Mouse (Mus musculus) neural tube, embryonic 11.5 days (tissue): Measurements from ENCODE around the gene Asb2. TPM values are rescaled to one million over a fixed set of nuclear protein-coding genes. Genes with fewer than 3 reads are reported as not detected.

Experiments used
- ATAC-seq: fragments of 200-750 bp; cut with Nextera tagmentation; 2 replicates; pipeline ENCODE4 v1.8.0; 2017; ENCODE audit warnings: moderate number of reproducible peaks, mild to moderate bottlenecking, moderate TSS enrichment, moderate library complexity; ENCODE audit not compliant: insufficient read depth, low FRiP score, low TSS enrichment
- DNase-seq: peaks from one replicate; pipeline ENCODE4 v3.0.0-alpha.2; 2015; ENCODE audit warnings: low spot score
- H3K27ac ChIP-seq: fragments of 300-500 bp; sonication (generic); 2 replicates; pipeline ENCODE4 v1.5.1; 2014; ENCODE audit warnings: low read depth, mild to moderate bottlenecking, low read length
- H3K27me3 ChIP-seq: fragments of 300-500 bp; sonication (generic); 2 replicates; pipeline ENCODE4 v1.6.1; 2014; ENCODE audit warnings: mild to moderate bottlenecking, low read length, mixed read lengths; ENCODE audit not compliant: control insufficient read depth, insufficient read depth
- H3K36me3 ChIP-seq: fragments of 300-500 bp; sonication (generic); 2 replicates; pipeline ENCODE4 v1.6.1; 2014; ENCODE audit warnings: mild to moderate bottlenecking, low read length, moderate library complexity, mixed read lengths; ENCODE audit not compliant: control insufficient read depth, insufficient read depth
- H3K4me1 ChIP-seq: fragments of 300-500 bp; sonication (generic); 2 replicates; pipeline ENCODE4 v1.6.1; 2014; ENCODE audit warnings: low read length, mixed read lengths; ENCODE audit not compliant: control insufficient read depth, insufficient read depth
- H3K4me2 ChIP-seq: fragments of 300-500 bp; sonication (generic); 2 replicates; pipeline ENCODE4 v1.6.1; 2014; ENCODE audit warnings: low read depth, mild to moderate bottlenecking, moderate library complexity
- H3K4me3 ChIP-seq: fragments of 300-500 bp; sonication (generic); 2 replicates; pipeline ENCODE4 v1.5.1; 2014; ENCODE audit warnings: low read depth, low read length
- H3K9ac ChIP-seq: fragments of 300-500 bp; sonication (generic); 2 replicates; pipeline ENCODE4 v1.6.1; 2014; ENCODE audit warnings: mild to moderate bottlenecking, low read length
- H3K9me3 ChIP-seq: fragments of 300-500 bp; sonication (generic); 2 replicates; pipeline ENCODE4 v1.6.1; 2016; ENCODE audit warnings: low read length; ENCODE audit not compliant: control insufficient read depth
- WGBS: fragments of 180-500 bp; shearing (Covaris S2); extraction: QIAGEN DNeasy Blood & Tissue Kit; methylation state at CpG from one replicate; pipeline ENCODE4 v1.1.7; 2014; 5-methylcytosine and 5-hydroxymethylcytosine counted together
- polyA plus RNA-seq: library from polyadenylated mRNA; unstranded; fragments of >200 nt; fragmentation: Nextera tagmentation; extraction: Ambion mirVana; gene quantifications from 2 replicates; pipeline ENCODE4 v1.2.1, GENCODE M21; 2014

Gene Asb2
- polyA plus RNA-seq, 1 experiment from 2014 or later = 3.4 TPM

- no peaks in the 10 kb centered on the region for H3K27me3 ChIP-seq
- H3K4me2 ChIP-seq = no peak overlapping the region
- H3K9ac ChIP-seq = no peak overlapping the region
- WGBS = 84% methylated on average over 3 of the region's 3 CpGs
- no peak for ATAC-seq
- H3K27ac ChIP-seq = no peak overlapping the region
- no peaks in the 10 kb centered on the region for H3K36me3 ChIP-seq
- H3K4me3 ChIP-seq = no peak overlapping the region
- H3K9me3 ChIP-seq = no peaks in the 10 kb centered on the region
- no peak for DNase-seq
- H3K4me1 ChIP-seq = no peaks in the 10 kb centered on the region
Measured at GRCm38 (mm10) chr12:103336766-103337165, 19.0 kb downstream of the Asb2 start.

- H3K9ac ChIP-seq = no peak overlapping the region
- 93% methylated on average over 15 of the region's 15 CpGs for WGBS
Measured at GRCm38 (mm10) chr12:103333426-103333825, 22.4 kb downstream of the Asb2 start.

GRCm38 (mm10) chr12:103332879-103333278 is 22.9 kb downstream of the Asb2 start:
- no peak overlapping the region for H3K4me2 ChIP-seq
- no peaks in the 10 kb centered on the region; the same call in 1 of the 2 replicates for H3K4me1 ChIP-seq
- ATAC-seq (no peak), DNase-seq (no peak)
- H3K36me3 ChIP-seq = no peaks in the 10 kb centered on the region
- H3K27me3 ChIP-seq = no peaks in the 10 kb centered on the region
- WGBS = 93% methylated on average over 2 of the region's 2 CpGs
- no peaks in the 10 kb centered on the region for H3K9me3 ChIP-seq
- H3K27ac ChIP-seq = no peak overlapping the region
- H3K4me3 ChIP-seq = no peak overlapping the region
- no peak overlapping the region for H3K9ac ChIP-seq

More at GRCm38 (mm10) chr12:103333426-103333825, 22.4 kb downstream of the Asb2 start:
- no peaks in the 10 kb centered on the region; the same call in 1 of the 2 replicates for H3K4me1 ChIP-seq
- ATAC-seq (no peak), DNase-seq (no peak)
- H3K27me3 ChIP-seq = no peaks in the 10 kb centered on the region
- no peak overlapping the region for H3K4me2 ChIP-seq
- no peak overlapping the region for H3K27ac ChIP-seq
- H3K36me3 ChIP-seq = no peaks in the 10 kb centered on the region
- H3K4me3 ChIP-seq = no peak overlapping the region
- no peaks in the 10 kb centered on the region for H3K9me3 ChIP-seq

- DNase-seq (no peak), ATAC-seq (no peak)
- no peak overlapping the region for H3K4me2 ChIP-seq
- H3K9me3 ChIP-seq = no peaks in the 10 kb centered on the region
- no peak overlapping the region for H3K9ac ChIP-seq
- no peaks in the 10 kb centered on the region for H3K36me3 ChIP-seq
- no peak overlapping the region for H3K4me3 ChIP-seq
- 58% methylated on average over 4 of the region's 4 CpGs for WGBS
- H3K27ac ChIP-seq = no peak overlapping the region
- peaks cover 5% of the 10 kb centered on the region for H3K4me1 ChIP-seq
- H3K27me3 ChIP-seq = no peaks in the 10 kb centered on the region
Measured at GRCm38 (mm10) chr12:103331491-103331890, 24.3 kb downstream of the Asb2 start.

GRCm38 (mm10) chr12:103328448-103329191 is 27.2 kb downstream of the Asb2 start:
- DNase-seq (no peak), ATAC-seq (no peak)
- 60% methylated on average over 7 of the region's 7 CpGs for WGBS
- Histone ChIP-seq H3K4me2 (no peak overlapping the region), H3K9me3 (no peaks in the 10 kb centered on the region), H3K4me3 (no peak overlapping the region), H3K27me3 (peaks cover 10% of the 10 kb centered on the region), H3K36me3 (no peaks in the 10 kb centered on the region), H3K9ac (no peak overlapping the region), H3K27ac (no peak overlapping the region), H3K4me1 (peaks cover 5% of the 10 kb centered on the region)

GRCm38 (mm10) chr12:103327107-103327506 is 28.7 kb downstream of the Asb2 start:
- Histone ChIP-seq H3K9ac (no peak overlapping the region), H3K36me3 (no peaks in the 10 kb centered on the region), H3K4me1 (peaks cover 5% of the 10 kb centered on the region), H3K4me2 (no peak overlapping the region), H3K9me3 (no peaks in the 10 kb centered on the region), H3K27ac (no peak overlapping the region), H3K27me3 (peaks cover 12% of the 10 kb centered on the region), H3K4me3 (no peak overlapping the region)
- 8% methylated on average over 7 of the region's 7 CpGs for WGBS
- no peak for ATAC-seq
- DNase-seq = no peak

- Histone ChIP-seq H3K27ac (no peak overlapping the region), H3K4me3 (no peak overlapping the region), H3K36me3 (no peaks in the 10 kb centered on the region), H3K27me3 (peaks cover 12% of the 10 kb centered on the region), H3K4me1 (peaks cover 5% of the 10 kb centered on the region), H3K4me2 (no peak overlapping the region), H3K9ac (no peak overlapping the region), H3K9me3 (no peaks in the 10 kb centered on the region)
- 46% methylated on average over 4 of the region's 4 CpGs for WGBS
- no peak for DNase-seq
- ATAC-seq = no peak
Measured at GRCm38 (mm10) chr12:103326569-103326968, 29.2 kb downstream of the Asb2 start.

GRCm38 (mm10) chr12:103325156-103325857 is 30.5 kb downstream of the Asb2 start:
- Histone ChIP-seq H3K4me1 (peaks cover 5% of the 10 kb centered on the region), H3K4me2 (peak overlapping the region; percentile 50), H3K4me3 (peak overlapping the region; percentile 25), H3K9me3 (no peaks in the 10 kb centered on the region), H3K27ac (no peak overlapping the region), H3K9ac (peak overlapping the region; percentile 42), H3K36me3 (no peaks in the 10 kb centered on the region), H3K27me3 (peaks cover 12% of the 10 kb centered on the region)
- ATAC-seq (peak; percentile 91), DNase-seq (peak; percentile 95)
- 8% methylated on average over 60 of the region's 60 CpGs for WGBS
